Mouse (Mus musculus) layer of hippocampus, adult 9-10 months (tissue): Measurements from ENCODE around the gene Glra1.
"Not testable (repeated sequence)": the region's sequence is repeated elsewhere in the genome, so short reads cannot be mapped to it uniquely, and the experiment has no call there.

Source experiments
- DNase-seq: peaks from one replicate; pipeline ENCODE4 v3.0.0; 2022; ENCODE audit warnings: low spot score

The Glra1 gene

DNA sequence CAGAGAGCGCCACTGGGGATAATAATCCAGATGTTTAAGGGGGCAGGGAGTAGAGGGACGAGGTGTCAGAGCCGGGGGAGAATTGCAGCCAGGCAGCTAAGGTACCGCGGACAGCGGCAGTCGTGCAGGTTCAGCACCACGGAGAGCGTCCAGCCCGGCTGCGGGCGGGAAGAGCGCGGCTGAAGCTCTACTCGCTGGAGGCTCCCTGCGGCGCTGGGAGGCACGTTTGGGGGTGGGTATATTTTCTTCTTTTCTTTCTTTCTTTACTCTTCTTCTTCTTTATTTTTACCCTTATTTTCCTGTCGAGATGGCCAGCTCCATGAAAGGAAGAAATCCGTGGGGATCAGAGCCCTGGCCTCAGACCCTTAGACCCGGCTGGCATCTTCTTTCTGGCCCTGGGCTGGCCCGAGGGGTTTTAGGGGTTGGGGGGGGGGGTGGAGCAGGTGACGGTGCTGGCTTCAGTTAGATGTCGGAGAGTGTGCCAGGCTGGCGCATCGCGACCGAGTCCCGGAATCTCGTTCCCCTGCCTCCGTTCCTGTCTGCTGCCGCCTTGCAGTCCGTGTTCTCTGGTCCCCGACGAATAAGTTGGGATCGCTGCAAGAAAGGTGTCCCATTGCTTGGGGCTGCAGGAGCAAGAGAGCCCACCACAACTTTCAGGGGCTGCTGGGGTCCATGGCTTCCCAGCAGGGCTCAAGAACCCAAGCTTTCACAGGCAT lies at the start of gene Glra1:
TSS of gene Glra1 (minus strand) at position 391 of the 716 bp plus-strand sequence.
- no peak for DNase-seq

DNA sequence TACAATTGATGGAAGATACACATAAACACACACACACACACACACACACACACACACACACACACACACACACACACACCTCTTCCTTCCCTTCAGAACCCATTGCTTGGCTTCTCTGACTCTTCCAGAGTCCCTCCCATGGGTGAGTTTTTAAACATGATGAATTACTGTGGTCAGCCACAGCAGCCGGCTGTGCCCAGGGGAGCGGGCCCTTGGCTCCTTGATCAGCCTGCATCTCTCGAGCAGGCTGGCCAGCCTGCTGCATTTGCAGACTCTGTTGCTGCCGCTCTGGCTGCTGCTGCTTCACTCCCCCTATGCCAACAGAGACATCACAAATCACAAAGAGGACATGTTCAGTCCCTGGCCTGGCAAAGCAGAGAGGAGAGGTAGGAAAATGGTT lies 29.0 kb upstream of the Glra1 start:
- DNase-seq, result no peak

GRCm38 (mm10) chr11:55633901-55634300 lies 25.9 kb upstream of the Glra1 start:
- peak; percentile 4 for DNase-seq

DNA sequence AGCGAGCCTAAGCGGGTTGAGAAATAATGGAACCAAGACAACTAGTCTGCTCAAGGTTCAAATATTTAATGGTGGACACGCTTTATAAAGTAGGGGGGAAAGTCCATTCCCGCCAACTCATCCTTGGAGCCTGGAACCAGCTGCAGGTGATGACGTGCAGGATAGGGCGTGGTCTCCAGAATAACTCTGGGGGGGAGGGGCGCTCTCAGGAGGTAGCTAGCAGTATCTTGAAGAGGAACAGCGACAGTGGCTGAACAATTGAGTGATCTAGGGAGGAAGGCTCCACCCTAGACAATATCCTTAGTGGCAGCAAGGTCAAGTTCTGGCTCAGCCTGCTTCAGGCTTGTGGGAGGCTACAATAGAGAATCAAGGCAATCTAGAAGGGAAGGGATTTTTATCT lies 6.6 kb upstream of the Glra1 start:
- DNase-seq, result not testable (repeated sequence)

DNA sequence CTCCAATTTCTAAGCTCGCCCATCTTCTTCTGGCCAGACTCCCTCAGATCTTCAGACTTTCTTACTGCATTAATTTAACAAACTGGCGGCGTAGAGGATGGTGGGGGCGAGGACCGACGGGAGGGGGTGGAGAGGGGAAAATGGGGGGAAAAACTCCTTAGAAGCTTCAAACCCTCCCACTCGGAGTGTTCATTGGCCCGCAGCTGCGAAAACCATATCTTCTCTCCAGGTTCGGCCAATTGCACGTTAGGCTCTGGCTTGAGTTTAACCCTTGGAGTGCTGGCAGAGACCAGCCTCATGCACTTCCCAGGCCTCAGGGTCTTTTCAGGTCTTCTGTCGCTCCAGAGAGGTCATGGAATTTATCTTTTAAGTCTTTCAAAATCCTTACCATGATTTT lies 524 bp upstream of the Glra1 start:
- DNase-seq, result no peak

- peak; percentile 1 for DNase-seq
These were observed 761 bp downstream of the Glra1 start for GRCm38 (mm10) chr11:55607066-55607807.

GRCm38 (mm10) chr11:55601447-55602065 lies 6.4 kb downstream of the Glra1 start:
- no peak for DNase-seq

DNA sequence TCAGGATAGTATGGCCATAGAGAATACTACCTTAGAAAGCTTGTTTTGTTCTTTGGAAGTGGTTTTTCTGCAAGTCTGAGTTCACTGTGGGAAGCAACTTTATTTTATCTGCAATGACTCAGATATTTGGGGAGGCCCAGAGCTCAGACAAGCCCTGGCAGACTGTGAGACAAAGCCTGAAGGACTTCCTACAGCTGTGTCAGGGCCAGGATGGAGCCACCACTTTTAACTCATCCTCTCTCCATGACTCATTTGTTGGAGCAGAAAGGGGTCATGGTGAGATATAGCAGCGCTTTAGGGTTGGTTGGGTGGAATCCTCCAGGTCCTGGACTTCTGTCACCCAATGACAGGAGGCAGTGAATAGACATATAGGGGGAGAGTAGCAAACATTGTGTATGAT lies 12.3 kb downstream of the Glra1 start:
- DNase-seq, result no peak

DNA sequence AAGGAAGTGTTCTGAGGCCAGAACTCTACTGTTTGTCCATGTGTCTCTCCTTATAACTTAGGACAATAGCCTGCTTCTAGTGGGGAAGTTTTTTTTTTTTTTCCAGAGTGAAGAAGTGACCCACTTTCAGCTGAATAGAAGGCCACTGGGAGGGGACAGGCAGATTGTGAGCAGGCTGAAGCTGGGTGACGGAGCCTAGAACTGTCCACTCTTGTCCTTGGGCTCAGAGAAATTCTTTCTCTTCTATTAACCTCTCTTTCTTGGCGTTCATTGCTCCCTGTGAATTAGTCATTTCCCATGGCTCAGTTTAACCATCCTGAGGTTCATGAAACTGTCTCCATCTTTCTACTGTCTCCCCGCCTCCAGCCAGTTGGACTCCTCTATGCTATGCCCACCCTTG lies 13.6 kb downstream of the Glra1 start:
- DNase-seq, result no peak

DNA sequence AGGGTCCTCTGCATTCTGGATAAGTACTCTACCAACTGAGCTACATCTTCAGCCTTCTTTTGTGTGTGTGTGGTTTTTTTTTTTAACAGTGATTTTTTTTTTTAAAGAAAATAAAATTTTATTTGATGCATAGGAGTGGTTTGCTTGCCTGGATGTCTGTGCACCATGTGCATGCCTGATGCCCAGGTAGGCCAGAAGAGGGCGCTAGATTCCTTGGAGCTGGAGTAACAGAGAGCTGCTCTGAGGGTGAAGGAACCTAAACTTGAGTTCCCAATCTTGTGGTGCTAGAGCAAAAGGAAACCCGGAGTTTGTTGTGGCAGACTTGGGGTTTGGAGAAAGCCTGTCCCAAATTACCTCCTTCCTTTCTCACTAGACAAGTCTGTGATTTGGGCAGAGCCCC lies 16.8 kb downstream of the Glra1 start:
- DNase-seq, result no peak

- DNase-seq, result no peak
These were observed 18.4 kb downstream of the Glra1 start for GRCm38 (mm10) chr11:55589376-55590167.

DNA sequence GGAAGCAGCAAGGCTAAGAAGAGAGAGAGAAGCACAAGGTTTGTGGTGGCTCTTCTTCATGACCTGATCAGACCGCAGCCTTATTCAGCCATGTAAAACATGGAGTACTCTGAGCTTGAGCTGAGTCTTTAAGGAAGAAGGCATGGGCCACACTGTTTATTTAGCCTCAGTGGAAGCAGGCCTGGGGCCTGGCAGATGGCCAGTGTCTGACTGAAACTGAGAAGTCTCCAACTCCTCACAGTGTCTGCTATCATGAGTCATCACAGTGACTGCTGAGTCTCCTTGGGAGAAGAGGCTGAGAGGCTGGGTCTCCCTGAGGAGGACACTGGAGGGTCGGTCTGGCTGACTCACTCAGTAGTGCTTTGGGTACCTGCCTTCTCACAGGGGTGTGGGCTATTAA lies 33.6 kb downstream of the Glra1 start:
- DNase-seq, result no peak

GRCm38 (mm10) chr11:55571144-55571543 lies 36.9 kb downstream of the Glra1 start:
- no peak for DNase-seq

- no peak for DNase-seq
These were observed 41.5 kb downstream of the Glra1 start for GRCm38 (mm10) chr11:55566309-55567099.

DNA sequence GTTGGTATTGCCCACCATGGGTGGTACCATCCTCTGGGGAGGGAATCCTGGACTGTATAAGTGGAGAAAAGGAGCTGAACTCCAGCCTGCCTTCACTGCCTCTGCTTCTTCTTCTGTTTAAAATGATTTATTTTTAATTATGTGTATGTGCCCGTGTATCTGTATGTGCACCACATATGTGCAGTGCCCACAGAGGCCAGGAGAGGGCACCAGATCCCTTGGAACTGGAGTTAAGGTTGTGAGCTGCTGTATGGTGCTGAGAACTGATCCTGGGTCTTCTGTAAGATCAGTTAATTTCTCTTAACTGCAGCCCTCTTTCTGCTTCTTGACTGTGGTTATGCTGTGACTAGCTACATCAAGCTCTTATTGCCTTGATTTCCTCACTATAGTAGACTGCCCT lies 62.3 kb downstream of the Glra1 start:
- no peak for DNase-seq

DNA sequence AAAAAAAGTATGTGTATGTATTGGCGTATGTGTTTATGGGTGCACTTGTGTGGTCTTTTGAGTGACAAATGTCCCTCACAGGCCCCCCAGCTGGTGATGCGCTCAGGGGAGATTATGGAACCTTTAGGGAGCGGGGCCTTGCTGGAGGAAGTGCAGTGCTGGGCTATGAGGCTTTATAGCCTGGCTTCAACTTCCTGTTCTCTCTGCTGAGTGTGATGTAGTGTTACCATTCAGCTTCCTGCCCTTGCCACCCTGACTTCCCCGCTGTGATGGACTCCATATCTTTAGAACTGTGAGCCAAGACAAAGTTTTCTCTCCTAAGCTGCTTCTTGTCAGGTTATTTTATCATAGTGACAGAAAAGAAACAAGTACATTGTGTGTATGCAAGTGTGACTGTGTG lies 65.3 kb downstream of the Glra1 start:
- no peak for DNase-seq

DNA sequence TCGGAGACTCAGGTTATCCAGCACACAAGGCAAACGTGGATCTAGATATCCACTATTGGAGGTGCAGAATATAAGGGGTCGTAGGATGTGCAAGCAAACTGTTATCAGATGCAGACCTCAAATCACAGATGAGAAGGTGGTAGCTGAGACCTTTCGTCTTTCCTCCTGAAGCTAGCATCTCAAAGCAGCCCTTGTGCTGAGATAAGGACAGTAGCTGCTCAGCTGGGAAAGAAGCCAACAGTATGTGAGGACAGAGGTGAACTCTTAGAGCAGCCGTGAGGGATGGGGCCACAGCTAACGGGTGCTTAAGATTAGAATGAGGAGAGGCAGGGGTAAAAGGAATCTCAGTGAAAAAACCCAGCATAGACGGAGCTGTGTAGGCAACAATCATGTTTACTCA lies 65.9 kb downstream of the Glra1 start:
- no peak for DNase-seq

GRCm38 (mm10) chr11:55534766-55535165 lies 73.2 kb downstream of the Glra1 start:
- no peak for DNase-seq

DNA sequence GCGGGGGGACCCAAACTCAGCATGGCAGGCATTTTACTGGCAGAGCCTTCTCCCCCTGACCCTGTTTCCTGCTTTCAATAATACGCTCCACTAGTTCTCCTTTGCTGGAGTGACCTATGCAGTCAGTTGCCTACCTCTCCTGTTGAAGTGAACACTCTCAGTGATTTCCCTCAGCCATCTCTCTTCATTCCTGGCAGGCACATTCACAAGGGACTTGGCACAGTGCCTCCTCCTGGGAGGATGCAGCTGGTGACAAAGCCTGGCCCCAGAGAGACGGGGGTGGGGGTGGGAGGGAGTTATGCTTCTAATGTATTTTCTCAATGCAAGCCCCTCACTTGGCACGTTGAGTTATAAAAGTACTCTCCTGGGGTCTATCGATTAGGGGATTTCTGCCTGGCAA lies 74.6 kb downstream of the Glra1 start:
- DNase-seq, result peak; percentile 31

GRCm38 (mm10) chr11:55530741-55531140 lies 77.3 kb downstream of the Glra1 start:
- no peak for DNase-seq

GRCm38 (mm10) chr11:55518806-55519674 lies 89.0 kb downstream of the Glra1 start:
- DNase-seq, result peak; percentile 51
